Mouse (Mus musculus) neural tube, embryonic 15.5 days (tissue): ENCODE data around the gene Gm3629. TPM values are rescaled to one million over a fixed set of nuclear protein-coding genes. Genes with fewer than 3 reads are reported as not detected.
"Not testable (repeated sequence)": the region's sequence is repeated elsewhere in the genome, so short reads cannot be mapped to it uniquely, and the experiment has no call there.

Experiments used
- ATAC-seq: fragments of 200-750 bp; cut with Nextera tagmentation; 2 replicates; pipeline ENCODE4 v1.8.0; 2017; ENCODE audit warnings: mild to moderate bottlenecking, moderate TSS enrichment, moderate library complexity; ENCODE audit not compliant: low FRiP score
- H3K27ac ChIP-seq: fragments of 300-500 bp; sonication (generic); replicated peaks from 2 replicates; pipeline ENCODE4 v1.5.1; 2015; ENCODE audit warnings: mild to moderate bottlenecking, inconsistent platforms
- H3K27me3 ChIP-seq: fragments of 300-500 bp; sonication (generic); replicated peaks from 2 replicates; pipeline ENCODE4 v1.6.1; 2015; ENCODE audit warnings: inconsistent platforms
- H3K36me3 ChIP-seq: fragments of 300-500 bp; sonication (generic); 2 replicates; pipeline ENCODE4 v1.6.1; 2015; ENCODE audit warnings: inconsistent platforms
- H3K4me1 ChIP-seq: fragments of 300-500 bp; sonication (generic); 2 replicates; pipeline ENCODE4 v1.6.1; 2015; ENCODE audit warnings: inconsistent platforms
- H3K4me2 ChIP-seq: fragments of 300-500 bp; sonication (generic); 2 replicates; pipeline ENCODE4 v1.6.1; 2015; ENCODE audit warnings: inconsistent platforms, mild to moderate bottlenecking, moderate library complexity
- H3K4me3 ChIP-seq: fragments of 300-500 bp; sonication (generic); replicated peaks from 2 replicates; pipeline ENCODE4 v1.5.1; 2015; ENCODE audit warnings: mild to moderate bottlenecking, inconsistent platforms
- H3K9ac ChIP-seq: fragments of 300-500 bp; sonication (generic); replicated peaks from 2 replicates; pipeline ENCODE4 v1.6.1; 2015; ENCODE audit warnings: mild to moderate bottlenecking, inconsistent platforms
- H3K9me3 ChIP-seq: fragments of 300-500 bp; sonication (generic); replicated peaks from 2 replicates; pipeline ENCODE4 v1.6.1; 2016; ENCODE audit warnings: inconsistent platforms
- WGBS: fragments of 180-500 bp; shearing (Covaris S2); methylation state at CpG from one replicate; pipeline ENCODE4 v1.1.7; 2015; ENCODE audit warnings: mixed read lengths; 5-methylcytosine and 5-hydroxymethylcytosine counted together
- polyA plus RNA-seq: library from polyadenylated mRNA; unstranded; fragments of >200 nt; fragmentation: Nextera tagmentation; extraction: Ambion mirVana; gene quantifications from 2 replicates; pipeline ENCODE4 v1.2.1, GENCODE M21; 2015

The Gm3629 gene
- polyA plus RNA-seq: 0.56 and 1.1 TPM in 2 replicates

DNA sequence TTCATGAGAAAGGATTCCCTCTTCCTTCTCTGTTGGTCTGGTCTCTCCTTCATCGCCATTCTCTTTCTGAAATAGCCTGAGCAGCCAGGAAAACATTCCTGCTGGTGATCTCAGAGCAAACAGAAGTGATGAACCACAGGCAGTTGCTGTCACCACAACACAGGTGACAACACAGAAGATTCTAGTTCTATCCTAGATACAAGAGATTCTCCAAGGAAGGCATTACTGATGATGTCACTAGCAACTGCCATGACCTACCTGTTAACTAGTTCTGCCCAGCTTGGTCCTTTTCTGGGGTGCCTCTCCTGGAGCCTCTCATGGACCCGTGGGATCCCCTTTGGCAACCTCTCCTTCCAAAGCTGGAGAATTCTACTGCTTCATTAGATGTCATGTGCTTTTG lies at the start of gene Gm3629:
TSS of gene Gm3629 (minus strand) at position 101 of the 400 bp plus-strand sequence.
- not testable (repeated sequence) for ATAC-seq, H3K9me3 ChIP-seq, H3K9ac ChIP-seq, H3K27ac ChIP-seq, H3K4me2 ChIP-seq, H3K36me3 ChIP-seq, H3K4me1 ChIP-seq, H3K4me3 ChIP-seq, H3K27me3 ChIP-seq
- 36% methylated on average over 1 of the region's 2 CpGs for WGBS

DNA sequence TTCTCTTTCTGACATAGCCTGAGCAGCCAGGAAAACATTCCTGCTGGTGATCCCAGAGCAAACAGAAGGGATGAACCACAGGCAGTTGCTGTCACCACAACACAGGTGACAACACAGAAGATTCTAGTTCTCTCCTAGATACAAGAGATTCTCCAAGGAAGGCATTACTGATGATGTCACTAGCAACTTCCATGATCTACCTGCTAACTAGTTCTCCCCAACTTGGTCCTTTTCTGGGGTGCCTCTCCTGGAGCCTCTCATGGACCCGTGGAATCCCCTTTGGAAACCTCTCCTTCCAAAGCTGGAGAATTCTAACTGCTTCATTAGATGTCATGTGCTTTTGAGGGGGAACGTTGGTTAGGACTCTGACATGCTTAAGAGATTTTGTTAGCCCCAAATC lies 31.9 kb upstream of the Gm3629 start, which contains the start of gene Gm3460:
TSS of gene Gm3460 (minus strand) at position 101 of the 400 bp plus-strand sequence.
- not testable (repeated sequence) for H3K27ac ChIP-seq, H3K36me3 ChIP-seq, H3K4me1 ChIP-seq, H3K27me3 ChIP-seq, H3K9me3 ChIP-seq, ATAC-seq, H3K9ac ChIP-seq, H3K4me3 ChIP-seq, H3K4me2 ChIP-seq
- WGBS: 73% methylated on average over 1 of the region's 2 CpGs

DNA sequence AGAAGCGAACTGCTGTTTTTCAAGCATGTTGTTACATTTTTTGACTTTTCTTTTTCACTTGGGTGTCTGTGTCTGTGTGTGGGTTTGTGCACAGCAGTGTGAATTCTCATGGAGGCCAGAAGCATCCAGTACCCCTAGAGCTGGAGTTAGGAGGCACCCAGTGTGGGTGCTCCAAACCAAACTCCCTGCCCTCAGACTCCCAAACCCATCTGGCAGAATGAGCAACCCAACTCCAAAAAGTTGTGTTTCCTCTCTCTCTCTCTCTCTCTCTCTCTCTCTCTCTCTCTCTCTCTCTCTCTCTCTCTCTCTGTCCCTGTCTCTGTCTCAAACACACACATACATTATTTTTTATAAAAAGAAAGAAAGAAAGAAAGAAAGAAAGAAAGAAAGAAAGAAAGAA lies 16.0 kb upstream of the Gm3629 start:
- not testable (repeated sequence) for ATAC-seq, H3K4me3 ChIP-seq, H3K27me3 ChIP-seq, H3K4me1 ChIP-seq, H3K4me2 ChIP-seq, H3K9me3 ChIP-seq, H3K9ac ChIP-seq, H3K36me3 ChIP-seq, H3K27ac ChIP-seq
- WGBS: no CpG with 5 or more reads among the region's 1 CpGs

DNA sequence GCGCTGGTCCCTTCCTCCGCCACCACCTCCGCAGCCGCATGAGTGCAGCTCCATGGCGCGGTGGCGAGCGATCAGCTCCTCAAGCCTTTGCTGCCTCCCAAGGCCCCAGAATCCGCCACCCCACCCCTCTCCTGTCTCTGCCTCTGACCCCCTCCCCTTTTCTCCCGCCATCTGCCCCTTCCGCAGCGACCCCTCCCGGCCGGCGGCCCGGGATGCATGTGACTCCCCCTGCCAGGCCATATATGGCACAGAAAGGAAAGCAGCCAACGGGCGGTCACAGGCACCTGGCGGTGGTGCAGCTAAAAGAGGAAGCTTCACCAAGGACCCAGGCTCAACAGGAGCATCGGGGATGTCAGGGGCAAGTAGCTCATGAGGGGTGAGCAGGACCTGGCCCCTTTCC lies 14.6 kb upstream of the Gm3629 start:
- H3K9me3 ChIP-seq, H3K27ac ChIP-seq, H3K4me1 ChIP-seq, ATAC-seq, H3K36me3 ChIP-seq, H3K27me3 ChIP-seq: not testable (repeated sequence)
- Histone ChIP-seq H3K4me3 (peak overlapping the region; percentile 42), H3K9ac (peak overlapping the region; percentile 43; the same call in 1 of the 2 replicates), H3K4me2 (peak overlapping the region; percentile 71)
- 4% methylated on average over 10 of the region's 20 CpGs for WGBS

DNA sequence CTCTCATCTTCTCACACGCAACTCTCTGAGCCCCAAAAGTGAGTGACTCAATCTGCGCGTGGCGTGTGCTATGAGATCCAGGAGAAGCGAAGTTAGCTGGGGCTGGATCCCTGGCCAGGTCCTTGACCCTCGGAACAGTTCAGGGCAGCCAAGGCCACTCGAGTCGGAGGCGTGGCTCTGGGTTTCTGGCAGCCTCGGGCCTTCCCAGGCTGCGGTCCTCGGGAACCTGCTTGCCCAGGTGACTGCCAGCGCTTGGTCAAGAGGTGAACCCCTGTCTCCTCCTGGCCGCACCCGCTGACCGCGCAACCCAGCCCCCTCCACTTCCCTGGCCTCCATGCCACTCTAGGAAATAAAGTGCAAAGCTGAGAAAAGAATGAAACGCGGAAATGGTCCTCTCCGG lies 14.1 kb upstream of the Gm3629 start:
- Histone ChIP-seq H3K4me3 (peak overlapping the region; percentile 42), H3K4me2 (peak overlapping the region; percentile 71), H3K9ac (peak overlapping the region; percentile 43; the same call in 1 of the 2 replicates)
- H3K36me3 ChIP-seq, ATAC-seq, H3K4me1 ChIP-seq, H3K9me3 ChIP-seq, H3K27me3 ChIP-seq, H3K27ac ChIP-seq: not testable (repeated sequence)
- WGBS: 7% methylated on average over 17 of the region's 20 CpGs

DNA sequence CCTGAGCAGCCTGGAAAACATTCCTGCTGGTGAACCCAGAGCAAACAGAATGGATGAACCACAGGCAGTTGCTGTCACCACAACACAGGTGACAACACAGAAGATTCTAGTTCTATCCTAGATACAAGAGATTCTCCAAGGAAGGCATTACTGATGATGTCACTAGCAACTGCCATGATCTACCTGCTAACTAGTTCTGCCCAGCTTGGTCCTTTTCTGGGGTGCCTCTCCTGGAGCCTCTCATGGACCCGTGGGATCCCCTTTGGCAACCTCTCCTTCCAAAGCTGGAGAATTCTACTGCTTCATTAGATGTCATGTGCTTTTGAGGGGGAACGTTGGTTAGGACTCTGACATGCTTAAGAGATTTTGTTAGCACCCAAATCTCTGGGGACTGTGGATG lies 53.2 kb downstream of the Gm3629 start, which contains the start of gene Gm8356:
TSS of gene Gm8356 (minus strand) at position 101 of the 400 bp plus-strand sequence.
- not testable (repeated sequence) for H3K27me3 ChIP-seq, H3K4me3 ChIP-seq, H3K4me2 ChIP-seq, H3K9me3 ChIP-seq, H3K9ac ChIP-seq, H3K27ac ChIP-seq, ATAC-seq, H3K36me3 ChIP-seq, H3K4me1 ChIP-seq
- 67% methylated on average over 1 of the region's 2 CpGs for whole genome bisulfite sequencing

Other genes with a start within 250 kb of the Gm3629 start
- not detected in 2 replicates for gene Gm3618, start 246.9 kb downstream of the Gm3629 start, polyA plus RNA-seq
- 0.14 TPM in 1 of 2 replicates, not detected in the other for gene Gm16440, start 200.3 kb downstream of the Gm3629 start, polyA plus RNA-seq
- gene Gm3591, start 178.1 kb downstream of the Gm3629 start, polyA plus RNA-seq: 6.1 and 6.6 TPM in 2 replicates
- not detected in 2 replicates for gene Gm3594, start 146.0 kb downstream of the Gm3629 start, polyA plus RNA-seq
- not detected in 2 replicates for gene Gm8356, start 53.3 kb downstream of the Gm3629 start, polyA plus RNA-seq
- 0.50 and 0.93 TPM in 2 replicates for gene Gm3460, start 31.8 kb upstream of the Gm3629 start, polyA plus RNA-seq
- 0.10 TPM in 1 of 2 replicates, not detected in the other for gene Gm10251, start 93.6 kb upstream of the Gm3629 start, polyA plus RNA-seq
- 0.28 TPM in 1 of 2 replicates, not detected in the other for gene Gm8050, start 129.6 kb upstream of the Gm3629 start, polyA plus RNA-seq
- 15.3 and 17.3 TPM in 2 replicates for gene Gm3636, start 151.7 kb upstream of the Gm3629 start, polyA plus RNA-seq
- gene Gm8362, start 183.8 kb upstream of the Gm3629 start, polyA plus RNA-seq: not detected in 2 replicates
- gene Gm3642, start 249.7 kb upstream of the Gm3629 start, polyA plus RNA-seq: not detected in 2 replicates